Mouse (Mus musculus) lung, postnatal 36 days (tissue): ENCODE data around the gene Gm9736.
"Not testable (repeated sequence)": the region's sequence is repeated elsewhere in the genome, so short reads cannot be mapped to it uniquely, and the experiment has no call there.

ENCODE experiments used
- DNase-seq: peaks from one replicate; pipeline ENCODE4 v3.0.0; 2022; ENCODE audit warnings: mixed read lengths

Gene Gm9736

GRCm38 (mm10) chr10:77724855-77725254 lies 26.3 kb downstream of the Gm9736 start:
- DNase-seq = no peak

DNA sequence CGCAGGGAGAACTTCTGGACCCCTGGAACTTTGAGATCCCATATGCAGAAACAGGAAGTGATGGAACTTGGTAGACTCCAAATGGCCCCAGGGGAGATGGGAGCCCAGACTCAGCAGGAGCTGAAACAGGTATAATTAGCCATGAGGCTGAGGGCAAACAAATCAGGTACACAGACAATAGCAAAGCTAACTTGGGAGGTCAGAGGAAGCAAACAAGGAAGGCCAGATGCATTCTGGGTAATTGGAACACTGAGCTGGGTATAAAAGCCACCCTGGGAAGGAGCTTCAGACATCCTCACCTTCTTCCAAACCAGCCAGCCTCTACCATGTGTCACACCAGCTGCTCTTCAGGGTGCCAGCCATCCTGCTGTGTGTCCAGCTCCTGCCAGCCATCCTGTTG lies 30.9 kb downstream of the Gm9736 start, which contains the start of gene Krtap12-1:
Gene Krtap12-1, plus strand, starts transcription at position 301 of the 400 bp plus-strand sequence.
- not testable (repeated sequence) for DNase-seq

- DNase-seq = no peak
Measured at GRCm38 (mm10) chr10:77715507-77715906, 35.6 kb downstream of the Gm9736 start, which contains the start of gene Gm10142. TSS of gene Gm10142 (plus strand) at chr10:77715807.

- DNase-seq = peak; percentile 15
Measured at GRCm38 (mm10) chr10:77713734-77714133, 37.4 kb downstream of the Gm9736 start.

GRCm38 (mm10) chr10:77711157-77711556 lies 40.0 kb downstream of the Gm9736 start, which contains the start of gene Gm10024:
TSS of gene Gm10024 (plus strand) at chr10:77711457.
- not testable (repeated sequence) for DNase-seq

- no peak for DNase-seq
Measured at GRCm38 (mm10) chr10:77709831-77710230, 41.3 kb downstream of the Gm9736 start.

- DNase-seq = no peak
Measured at GRCm38 (mm10) chr10:77706326-77706725, 44.8 kb downstream of the Gm9736 start, which contains the start of gene Gm10272. TSS of gene Gm10272 (plus strand) at chr10:77706626.
